Mouse (Mus musculus) ES-E14 (cell line): ENCODE data around the gene Nlrp1a.

Experiments
- CHD2 ChIP-seq: IDR thresholded peaks from 2 replicates; pipeline ENCODE4 v1.6.1; 2014; ENCODE audit warnings: mild to moderate bottlenecking, low read depth, low read length, inconsistent platforms
- HCFC1 ChIP-seq: IDR thresholded peaks from 2 replicates; pipeline ENCODE4 v1.6.1; 2012; ENCODE audit warnings: low read length, inconsistent platforms, borderline replicate concordance; ENCODE audit not compliant: insufficient read depth
- MAFK ChIP-seq: IDR thresholded peaks from 2 replicates; pipeline ENCODE4 v1.6.1; 2014; ENCODE audit warnings: mild to moderate bottlenecking, low read depth, low read length, inconsistent platforms; ENCODE audit not compliant: insufficient read depth
- ZC3H11A ChIP-seq: IDR thresholded peaks from 2 replicates; pipeline ENCODE4 v1.6.1; 2012; ENCODE audit warnings: low read depth, mild to moderate bottlenecking, inconsistent platforms, low read length, borderline replicate concordance

DNA sequence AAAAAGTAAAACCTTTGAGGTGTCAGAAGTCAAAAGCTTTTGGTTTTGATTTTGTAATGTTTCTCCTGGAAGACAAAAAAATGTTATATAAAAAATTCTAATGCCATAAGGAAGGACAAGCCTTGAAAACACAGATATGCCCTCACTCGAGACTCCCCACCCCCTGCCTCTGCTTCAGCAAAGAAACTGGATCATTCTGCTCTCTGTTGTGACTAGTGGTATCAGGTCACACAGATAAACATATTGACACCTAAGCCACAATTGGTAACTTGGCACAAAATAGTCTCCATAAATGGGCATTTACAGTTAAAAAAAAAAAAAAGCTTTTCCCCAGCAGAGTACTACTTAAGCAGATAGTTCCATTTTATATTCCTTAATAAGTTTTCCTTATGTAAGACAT lies 68.2 kb downstream of the Nlrp1a start:
- TF ChIP-seq ZC3H11A, result no peak
- no peak for TF ChIP-seq MAFK
- no peak for TF ChIP-seq HCFC1
- no peak for TF ChIP-seq CHD2
